Comparison of ENCODE assay signal across 37 mouse cellular contexts in genomic region chr1:131641565-131641964, GRCm38 (mm10). TPM values are rescaled to one million over a fixed set of nuclear protein-coding genes. Genes with fewer than 3 reads are reported as not detected.
"Had no signal": no experiment of that assay in that cellular context is flagged by ENCODE, and none has a peak within 500 bp of the region (broad histone marks: within the 10 kb centered on the region; RNA-seq: fewer than 3 reads in every experiment).

No protein-coding gene starts in this region.

- H3K27me3 ChIP-seq: heart, embryonic 13.5 days; heart, embryonic 15.5 days; hindbrain, embryonic 13.5 days; hindbrain, embryonic 15.5 days; kidney, embryonic 15.5 days; limb, embryonic 12.5 days; liver, embryonic 12.5 days had no signal

- H3K9ac ChIP-seq: heart, embryonic 13.5 days; heart, embryonic 15.5 days; hindbrain, embryonic 13.5 days; hindbrain, embryonic 15.5 days; kidney, embryonic 15.5 days; limb, embryonic 12.5 days; liver, embryonic 12.5 days; liver, embryonic 14.5 days had no signal

- ATAC-seq: hindbrain, postnatal 0 days; intestine, embryonic 16.5 days; liver, embryonic 12.5 days had no signal

- H3K36me3 ChIP-seq: heart, embryonic 13.5 days; heart, embryonic 15.5 days; hindbrain, embryonic 13.5 days; hindbrain, embryonic 15.5 days; kidney, embryonic 15.5 days; limb, embryonic 10.5 days; limb, embryonic 12.5 days had no signal

- H3K4me3 ChIP-seq: heart, adult 2 months; heart, embryonic 13.5 days; heart, embryonic 15.5 days; hindbrain, embryonic 13.5 days; hindbrain, embryonic 15.5 days; kidney, embryonic 15.5 days; left cerebral cortex, adult 2 months; limb, embryonic 10.5 days; limb, embryonic 12.5 days; liver, embryonic 12.5 days had no signal

- H3K4me1 ChIP-seq: heart, embryonic 13.5 days; heart, embryonic 15.5 days; hindbrain, embryonic 13.5 days; hindbrain, embryonic 15.5 days; kidney, embryonic 15.5 days; limb, embryonic 10.5 days; limb, embryonic 12.5 days had no signal

- H3K9me3 ChIP-seq: heart, embryonic 13.5 days; heart, embryonic 15.5 days; hindbrain, embryonic 13.5 days; hindbrain, embryonic 15.5 days; kidney, embryonic 15.5 days; limb, embryonic 10.5 days; limb, embryonic 12.5 days had no signal

- H3K27ac ChIP-seq: heart, adult 2 months; heart, embryonic 13.5 days; heart, embryonic 15.5 days; hindbrain, embryonic 13.5 days; hindbrain, embryonic 15.5 days; hindbrain, postnatal 0 days; kidney, embryonic 15.5 days; kidney, postnatal 0 days; left cerebral cortex, adult 2 months; limb, embryonic 10.5 days; limb, embryonic 12.5 days; liver, embryonic 12.5 days; liver, embryonic 14.5 days had no signal

- DNase-seq: gastrocnemius, postnatal 14 days; gastrocnemius, postnatal 36 days; heart, adult 11 months; heart, adult 2 months; heart, postnatal 14 days; heart, postnatal 36 days; kidney, adult 11 months; kidney, adult 2 months; kidney, adult 9 months; kidney, postnatal 14 days; kidney, postnatal 36 days; layer of hippocampus, adult 9-11 months had no signal

- H3K4me2 ChIP-seq: heart, embryonic 11.5 days; heart, embryonic 13.5 days; heart, embryonic 15.5 days; hindbrain, embryonic 13.5 days; hindbrain, embryonic 15.5 days; kidney, embryonic 15.5 days; limb, embryonic 12.5 days; liver, embryonic 12.5 days had no signal

RNA-seq across cellular contexts. Expression of gene Ctse, which starts 3.5 kb away (rescaled TPM):
- total RNA-seq: gastrocnemius, adult 8-10 months; hindbrain, postnatal 0 days; layer of hippocampus, postnatal 14 days; liver, adult 2 months had no signal
- polyA plus RNA-seq: hindbrain, embryonic 13.5 days; hindbrain, embryonic 15.5 days; hindbrain, postnatal 0 days; limb, embryonic 10.5 days had no signal

RNA-seq across cellular contexts. Expression of gene Avpr1b, which starts 42.5 kb away (rescaled TPM):
- total RNA-seq: gastrocnemius, adult 18-20 months; gastrocnemius, adult 8-10 months; gastrocnemius, postnatal 14 days; gastrocnemius, postnatal 36 days; heart, adult 2 months; heart, postnatal 14 days; heart, postnatal 36 days; hematopoietic stem cell, adult 5-6 weeks; hindbrain, postnatal 0 days; left cerebral cortex, adult 2 months; left cerebral cortex, postnatal 14 days; left cerebral cortex, postnatal 36 days; liver, adult 2 months had no signal
- polyA plus RNA-seq: gonadal fat pad, adult 2 months; heart, adult 2 months; heart, embryonic 11.5 days; heart, embryonic 13.5 days; heart, embryonic 15.5 days; heart, postnatal 0 days; hindbrain, embryonic 11.5 days; hindbrain, embryonic 13.5 days; hindbrain, embryonic 15.5 days; hindbrain, postnatal 0 days; kidney, adult 2 months; kidney, embryonic 15.5 days; kidney, postnatal 0 days; limb, embryonic 10.5 days; limb, embryonic 12.5 days; limb, embryonic 14.5 days; liver, adult 2 months; liver, embryonic 12.5 days; liver, embryonic 14.5 days had no signal
